Mouse (Mus musculus): Measurements from ENCODE around the gene Fcnb.

- TF ChIP-seq CTCF (IDR thresholded peaks at IDR 0.05; ENCODE audit: low read depth, low read length): no peak
- TF ChIP-seq GATA1 (IDR thresholded peaks at IDR 0.05; ENCODE audit: borderline replicate concordance, low read length): no peak
Measured at GRCm38 (mm10) chr2:28118518-28119116, 33.9 kb upstream of the Fcnb start.

Data from G1E (cell line).